Mouse (Mus musculus) embryonic facial prominence, embryonic 11.5 days (tissue): Measurements from ENCODE around the gene Trpv5. TPM values are rescaled to one million over a fixed set of nuclear protein-coding genes. Genes with fewer than 3 reads are reported as not detected.

Experiments used
- ATAC-seq: fragments of 200-750 bp; cut with Nextera tagmentation; replicated peaks from 2 replicates; pipeline ENCODE4 v1.8.0; 2017; ENCODE audit warnings: low read depth; ENCODE audit not compliant: insufficient number of reproducible peaks, low FRiP score, low TSS enrichment
- DNase-seq: peaks from one replicate; pipeline ENCODE4 v3.0.0-alpha.2; 2015; ENCODE audit warnings: low spot score
- H3K27ac ChIP-seq: fragments of 300-500 bp; sonication (generic); replicated peaks from 2 replicates; pipeline ENCODE4 v1.5.1; 2014; ENCODE audit warnings: mild to moderate bottlenecking, low read depth, low read length, control low read depth
- H3K27me3 ChIP-seq: fragments of 300-500 bp; sonication (generic); 2 replicates; pipeline ENCODE4 v1.6.1; 2014; ENCODE audit warnings: mild to moderate bottlenecking, low read length, moderate library complexity, mixed read lengths; ENCODE audit not compliant: control insufficient read depth, insufficient read depth
- H3K36me3 ChIP-seq: fragments of 300-500 bp; sonication (generic); replicated peaks from 2 replicates; pipeline ENCODE4 v1.6.1; 2014; ENCODE audit warnings: low read depth, mild to moderate bottlenecking, low read length, moderate library complexity, mixed read lengths; ENCODE audit not compliant: control insufficient read depth, insufficient read depth
- H3K4me1 ChIP-seq: fragments of 300-500 bp; sonication (generic); 2 replicates; pipeline ENCODE4 v1.6.1; 2014; ENCODE audit warnings: low read length, mixed read lengths; ENCODE audit not compliant: control insufficient read depth, insufficient read depth
- H3K4me2 ChIP-seq: fragments of 300-500 bp; sonication (generic); 2 replicates; pipeline ENCODE4 v1.6.1; 2014; ENCODE audit warnings: low read depth, mild to moderate bottlenecking, control low read depth, low read length, moderate library complexity
- H3K4me3 ChIP-seq: fragments of 300-500 bp; sonication (generic); 2 replicates; pipeline ENCODE4 v1.5.1; 2014; ENCODE audit warnings: low read depth, low read length, control low read depth
- H3K9ac ChIP-seq: fragments of 300-500 bp; sonication (generic); replicated peaks from 2 replicates; pipeline ENCODE4 v1.6.1; 2014; ENCODE audit warnings: mild to moderate bottlenecking, control low read depth, low read length
- H3K9me3 ChIP-seq: fragments of 300-500 bp; sonication (generic); replicated peaks from 2 replicates; pipeline ENCODE4 v1.6.1; 2016; ENCODE audit warnings: mild to moderate bottlenecking, low read length, inconsistent platforms, mixed read lengths; ENCODE audit not compliant: control insufficient read depth
- WGBS: fragments of 180-500 bp; shearing (Covaris S2); extraction: QIAGEN DNeasy Blood & Tissue Kit; methylation state at CpG from one replicate; pipeline ENCODE4 v1.1.7; 2014; 5-methylcytosine and 5-hydroxymethylcytosine counted together
- polyA plus RNA-seq: library from polyadenylated mRNA; unstranded; fragments of >200 nt; fragmentation: Nextera tagmentation; extraction: Ambion mirVana; gene quantifications from 2 replicates; pipeline ENCODE4 v1.2.1, GENCODE M21; 2014

Gene Trpv5
- polyA plus RNA-seq, 1 experiment from 2014 or later = not detected

GRCm38 (mm10) chr6:41637927-41638506 is 42.6 kb downstream of the Trpv5 start:
- no peak overlapping the region for H3K4me3 ChIP-seq
- H3K27ac ChIP-seq = no peak overlapping the region
- no peaks in the 10 kb centered on the region for H3K4me1 ChIP-seq
- ATAC-seq = no peak
- H3K9ac ChIP-seq = no peak overlapping the region
- DNase-seq = no peak
- no peak overlapping the region for H3K4me2 ChIP-seq
- 83% methylated on average over 6 of the region's 6 CpGs for WGBS
- H3K9me3 ChIP-seq = no peaks in the 10 kb centered on the region
- no peaks in the 10 kb centered on the region for H3K27me3 ChIP-seq
- no peaks in the 10 kb centered on the region for H3K36me3 ChIP-seq

DNA sequence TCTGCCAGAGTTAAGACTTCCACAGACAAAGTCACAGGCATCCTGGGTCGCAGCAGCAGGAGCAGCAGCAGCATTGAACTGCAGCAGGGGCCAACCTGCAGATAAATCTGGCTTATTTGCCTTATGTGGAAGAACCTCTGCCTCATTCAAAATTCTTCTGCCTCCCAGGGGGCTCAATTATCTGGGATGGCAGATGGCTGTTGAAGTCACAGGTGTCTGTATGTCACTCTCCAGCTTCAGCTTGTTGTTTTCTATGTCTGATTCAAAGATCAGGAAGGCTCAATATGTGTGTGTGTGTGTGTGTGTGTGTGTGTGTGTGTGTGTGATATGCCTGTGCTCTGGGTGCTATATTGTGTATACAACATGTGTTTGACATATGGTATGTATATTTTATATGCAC is 43.2 kb downstream of the Trpv5 start:
- ATAC-seq = no peak

GRCm38 (mm10) chr6:41636178-41636577 is 44.4 kb downstream of the Trpv5 start, which contains the start of gene Trpv6:
Gene Trpv6, minus strand, starts transcription at chr6:41636405.
- H3K4me1 ChIP-seq = no peaks in the 10 kb centered on the region
- 13% methylated on average over 5 of the region's 5 CpGs for WGBS
- no peak within 1 kb of the TSS for H3K9ac ChIP-seq
- no peak within 1 kb of the TSS for H3K4me3 ChIP-seq
- no peaks in the 10 kb centered on the region for H3K27me3 ChIP-seq
- no peak within 1 kb of the TSS for H3K27ac ChIP-seq
- H3K4me2 ChIP-seq = no peak within 1 kb of the TSS
- no peaks in the 10 kb centered on the region for H3K36me3 ChIP-seq
- ATAC-seq (no peak), DNase-seq (no peak)
- no peaks in the 10 kb centered on the region for H3K9me3 ChIP-seq

More for the DNA sequence above, 43.2 kb downstream of the Trpv5 start:
- Histone ChIP-seq H3K4me2 (no peak overlapping the region), H3K9ac (no peak overlapping the region), H3K27me3 (no peaks in the 10 kb centered on the region), H3K4me3 (no peak overlapping the region), H3K27ac (no peak overlapping the region), H3K4me1 (no peaks in the 10 kb centered on the region), H3K9me3 (no peaks in the 10 kb centered on the region), H3K36me3 (no peaks in the 10 kb centered on the region)
- DNase-seq = no peak
- 14% methylated on average over 1 of the region's 1 CpGs for WGBS

DNA sequence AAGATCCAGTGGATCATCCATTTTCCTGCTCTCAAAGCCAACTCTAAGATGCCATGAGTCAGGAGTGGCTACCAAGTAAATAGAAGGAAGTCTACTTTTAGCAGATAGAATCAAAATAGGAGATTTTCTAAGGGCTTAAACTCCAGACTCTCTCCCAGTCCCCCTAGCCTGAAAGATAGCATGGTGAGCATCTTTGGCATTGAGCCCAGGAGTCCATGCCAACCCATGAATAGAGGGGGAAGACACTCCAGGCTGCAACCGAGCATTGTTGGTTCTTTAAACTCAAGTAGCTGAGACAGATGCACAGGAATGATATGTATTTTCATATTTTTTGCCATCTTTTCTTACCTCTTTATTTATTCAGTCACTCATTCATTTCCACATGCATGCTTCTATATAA is 45.4 kb downstream of the Trpv5 start:
- no peak for ATAC-seq

GRCm38 (mm10) chr6:41631549-41631948 is 49.0 kb downstream of the Trpv5 start:
- ATAC-seq (no peak), DNase-seq (no peak)
- Histone ChIP-seq H3K27ac (no peak overlapping the region), H3K4me1 (no peaks in the 10 kb centered on the region), H3K9me3 (no peaks in the 10 kb centered on the region), H3K27me3 (no peaks in the 10 kb centered on the region), H3K9ac (no peak overlapping the region), H3K36me3 (no peaks in the 10 kb centered on the region), H3K4me3 (no peak overlapping the region), H3K4me2 (no peak overlapping the region)
- WGBS = 85% methylated on average over 4 of the region's 4 CpGs

More for the DNA sequence above, 45.4 kb downstream of the Trpv5 start:
- Histone ChIP-seq H3K4me3 (no peak overlapping the region), H3K4me2 (no peak overlapping the region), H3K36me3 (no peaks in the 10 kb centered on the region), H3K27ac (no peak overlapping the region), H3K9ac (no peak overlapping the region), H3K4me1 (no peaks in the 10 kb centered on the region), H3K27me3 (no peaks in the 10 kb centered on the region), H3K9me3 (no peaks in the 10 kb centered on the region)
- no peak for DNase-seq
- WGBS = 67% methylated on average over 1 of the region's 1 CpGs

DNA sequence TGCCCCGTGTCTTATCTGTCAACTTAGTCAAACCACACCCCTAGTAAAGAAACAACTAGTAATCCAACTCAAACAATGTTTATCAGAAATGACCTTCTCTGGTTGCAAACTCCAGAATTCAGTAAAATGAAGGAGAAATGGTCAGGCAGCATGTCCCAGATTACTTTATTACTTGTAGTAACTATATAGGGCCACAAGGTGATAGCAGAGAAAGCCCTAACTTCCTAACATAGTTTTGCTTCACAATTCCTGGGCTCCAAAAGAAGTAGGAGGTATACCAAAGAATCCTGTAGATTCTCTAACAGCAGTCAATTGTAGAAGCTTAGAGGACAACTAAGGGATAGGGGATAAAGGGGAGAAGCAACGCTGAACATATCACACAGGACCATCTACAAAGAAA is 49.8 kb downstream of the Trpv5 start:
- WGBS = 76% methylated on average over 2 of the region's 2 CpGs
- ATAC-seq = no peak
- no peaks in the 10 kb centered on the region for H3K36me3 ChIP-seq

GRCm38 (mm10) chr6:41628180-41628579 is 52.4 kb downstream of the Trpv5 start:
- H3K36me3 ChIP-seq = no peaks in the 10 kb centered on the region
- H3K9ac ChIP-seq = no peak overlapping the region
- no peaks in the 10 kb centered on the region for H3K4me1 ChIP-seq
- H3K4me3 ChIP-seq = no peak overlapping the region
- 81% methylated on average over 1 of the region's 1 CpGs for WGBS
- no peaks in the 10 kb centered on the region for H3K27me3 ChIP-seq
- H3K9me3 ChIP-seq = no peaks in the 10 kb centered on the region
- no peak overlapping the region for H3K4me2 ChIP-seq
- ATAC-seq = no peak
- DNase-seq = no peak
- no peak overlapping the region for H3K27ac ChIP-seq

More for the DNA sequence above, 49.8 kb downstream of the Trpv5 start:
- H3K27me3 ChIP-seq = no peaks in the 10 kb centered on the region
- H3K4me2 ChIP-seq = no peak overlapping the region
- no peak overlapping the region for H3K4me3 ChIP-seq
- H3K9me3 ChIP-seq = no peaks in the 10 kb centered on the region
- no peak for DNase-seq
- no peaks in the 10 kb centered on the region for H3K4me1 ChIP-seq
- H3K27ac ChIP-seq = no peak overlapping the region
- no peak overlapping the region for H3K9ac ChIP-seq

DNA sequence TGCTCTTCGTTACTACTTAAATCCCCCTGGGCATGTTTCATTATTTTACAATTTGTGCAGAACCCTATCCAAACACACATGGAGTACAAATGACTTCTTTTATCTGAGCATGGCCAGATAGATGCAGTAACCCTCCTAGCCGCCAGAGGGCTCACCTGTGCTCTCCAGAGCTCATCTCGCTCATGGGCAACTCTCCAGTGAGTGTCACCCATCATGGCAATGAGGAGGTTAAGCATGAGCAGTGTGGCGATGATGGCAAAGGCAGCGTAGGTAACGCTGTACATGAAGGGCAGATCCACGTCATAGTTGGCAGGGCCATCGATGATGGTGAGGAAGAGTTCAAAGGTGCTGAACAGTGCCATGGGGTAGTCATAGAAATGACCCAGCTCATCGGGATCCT is 57.9 kb downstream of the Trpv5 start:
- Histone ChIP-seq H3K4me1 (no peaks in the 10 kb centered on the region), H3K9me3 (no peaks in the 10 kb centered on the region), H3K36me3 (no peaks in the 10 kb centered on the region), H3K4me2 (no peak overlapping the region), H3K9ac (no peak overlapping the region), H3K27ac (no peak overlapping the region), H3K4me3 (no peak overlapping the region), H3K27me3 (no peaks in the 10 kb centered on the region)
- DNase-seq = peak; percentile 11
- 69% methylated on average over 9 of the region's 9 CpGs for WGBS
- peak; percentile 54; the same call in 1 of the 2 replicates for ATAC-seq
